Mouse (Mus musculus) inflammation-experienced regulatory T-cells (primary cell): ENCODE data around the gene Tpo. TPM values are rescaled to one million over a fixed set of nuclear protein-coding genes. Genes with fewer than 3 reads are reported as not detected.

Experiments
- polyA plus RNA-seq, 2 experiments: library from polyadenylated mRNA; unstranded; fragments of 100-300 nt; shearing (Covaris generic); gene quantifications; one replicate each; pipeline ENCODE4 v1.2.1; 2017

Gene Tpo
- polyA plus RNA-seq: under 1 TPM; 0.10 to 0.53 TPM

DNA sequence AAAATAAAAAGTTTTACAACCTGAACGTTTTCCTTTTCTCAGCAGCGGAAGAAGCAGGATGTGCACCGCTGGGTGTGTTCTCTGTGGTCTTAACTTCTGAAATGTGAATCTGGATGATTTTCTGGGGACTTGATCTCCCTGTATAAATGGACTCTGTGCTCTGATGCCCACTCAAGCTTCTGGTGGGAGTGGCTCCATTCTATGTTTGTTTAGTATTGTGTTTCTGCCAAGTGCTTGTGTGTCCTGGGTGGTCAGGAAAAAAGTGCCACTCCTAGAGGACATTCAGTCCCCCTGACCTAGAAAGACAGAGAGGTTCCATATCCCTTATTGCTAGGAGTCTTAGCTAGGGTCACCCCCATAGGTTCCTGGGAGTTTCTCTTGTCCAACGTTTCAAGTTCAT is at the start of gene Tpo:
Gene Tpo (minus strand): TSS at position 101 of the 400 bp plus-strand sequence.

Other genes with a start within 250 kb of the Tpo start
- gene Pxdn, start 195.0 kb downstream of the Tpo start, polyA plus RNA-seq: 1 to 10 TPM in 1 of 2 experiments, under 1 TPM in 1; 0.37 to 1.3 TPM
- 1 to 10 TPM in 1 of 2 experiments, under 1 TPM in 1; 0.17 to 2.7 TPM for gene Sntg2, start 240.8 kb upstream of the Tpo start, polyA plus RNA-seq